Mouse (Mus musculus) liver, embryonic 12.5 days (tissue): ENCODE data around the gene Ksr1. TPM values are rescaled to one million over a fixed set of nuclear protein-coding genes. Genes with fewer than 3 reads are reported as not detected.

Source experiments
- ATAC-seq: fragments of 200-750 bp; cut with Nextera tagmentation; 2 replicates; pipeline ENCODE4 v1.8.0; 2017; ENCODE audit warnings: moderate number of reproducible peaks, mild to moderate bottlenecking, moderate library complexity
- H3K27ac ChIP-seq: fragments of 300-500 bp; sonication (generic); 2 replicates; pipeline ENCODE4 v1.5.1; 2016; ENCODE audit warnings: mild to moderate bottlenecking
- H3K27me3 ChIP-seq: fragments of 300-500 bp; sonication (generic); replicated peaks from 2 replicates; pipeline ENCODE4 v1.6.1; 2016; ENCODE audit warnings: mild to moderate bottlenecking, moderate library complexity
- H3K36me3 ChIP-seq: fragments of 300-500 bp; sonication (generic); 2 replicates; pipeline ENCODE4 v1.6.1; 2016; ENCODE audit warnings: mild to moderate bottlenecking, moderate library complexity
- H3K4me1 ChIP-seq: fragments of 300-500 bp; sonication (generic); 2 replicates; pipeline ENCODE4 v1.6.1; 2016
- H3K4me2 ChIP-seq: fragments of 300-500 bp; sonication (generic); 2 replicates; pipeline ENCODE4 v1.6.1; 2016; ENCODE audit warnings: mild to moderate bottlenecking, moderate library complexity
- H3K4me3 ChIP-seq: fragments of 300-500 bp; sonication (generic); 2 replicates; pipeline ENCODE4 v1.5.1; 2016; ENCODE audit warnings: mild to moderate bottlenecking, moderate library complexity
- H3K9ac ChIP-seq: fragments of 300-500 bp; sonication (generic); 2 replicates; pipeline ENCODE4 v1.6.1; 2016; ENCODE audit warnings: mild to moderate bottlenecking, moderate library complexity
- H3K9me3 ChIP-seq: fragments of 300-500 bp; sonication (generic); replicated peaks from 2 replicates; pipeline ENCODE4 v1.6.1; 2016; ENCODE audit warnings: mild to moderate bottlenecking, moderate library complexity
- WGBS: fragments of 180-500 bp; shearing (Covaris S2); methylation state at CpG from one replicate; pipeline ENCODE4 v1.1.7; 2016; ENCODE audit not compliant: insufficient replicate concordance; 5-methylcytosine and 5-hydroxymethylcytosine counted together
- polyA plus RNA-seq: library from polyadenylated mRNA; unstranded; fragments of >200 nt; fragmentation: Nextera tagmentation; extraction: Ambion mirVana; gene quantifications from 2 replicates; pipeline ENCODE4 v1.2.1, GENCODE M21; 2016

The Ksr1 gene
- polyA plus RNA-seq, 1 experiment from 2014 or later: 3.1 TPM

- H3K9ac ChIP-seq: peak overlapping the region; percentile 90
- WGBS: 1% methylated on average over 61 of the region's 62 CpGs
- no peaks in the 10 kb centered on the region for H3K27me3 ChIP-seq
- H3K4me1 ChIP-seq: peaks cover 55% of the 10 kb centered on the region
- H3K4me2 ChIP-seq: peak overlapping the region; percentile 97
- ATAC-seq: peak; percentile 22
- no peaks in the 10 kb centered on the region for H3K9me3 ChIP-seq
- H3K36me3 ChIP-seq: no peaks in the 10 kb centered on the region
- H3K27ac ChIP-seq: peak overlapping the region; percentile 80
- peak overlapping the region; percentile 87 for H3K4me3 ChIP-seq
These were observed 633 bp downstream of the Ksr1 start for GRCm38 (mm10) chr11:79145283-79146265.

- Histone ChIP-seq H3K4me3 (peak overlapping the region; percentile 87), H3K27me3 (no peaks in the 10 kb centered on the region), H3K9me3 (no peaks in the 10 kb centered on the region), H3K36me3 (no peaks in the 10 kb centered on the region), H3K27ac (no peak overlapping the region), H3K4me2 (peak overlapping the region; percentile 97), H3K9ac (no peak overlapping the region), H3K4me1 (peaks cover 58% of the 10 kb centered on the region)
- WGBS: 77% methylated on average over 1 of the region's 1 CpGs
- no peak for ATAC-seq
These were observed 1.5 kb downstream of the Ksr1 start for GRCm38 (mm10) chr11:79144741-79145140.

GRCm38 (mm10) chr11:79144043-79144591 is 2.1 kb downstream of the Ksr1 start:
- Histone ChIP-seq H3K4me3 (no peak overlapping the region), H3K36me3 (no peaks in the 10 kb centered on the region), H3K27ac (no peak overlapping the region), H3K27me3 (no peaks in the 10 kb centered on the region), H3K9me3 (no peaks in the 10 kb centered on the region), H3K4me1 (peaks cover 58% of the 10 kb centered on the region), H3K4me2 (peak overlapping the region; percentile 97), H3K9ac (no peak overlapping the region; the same call in 1 of the 2 replicates)
- WGBS: 68% methylated on average over 2 of the region's 2 CpGs
- no peak for ATAC-seq

GRCm38 (mm10) chr11:79143322-79143721 is 2.9 kb downstream of the Ksr1 start:
- Histone ChIP-seq H3K27ac (no peak overlapping the region), H3K27me3 (no peaks in the 10 kb centered on the region), H3K9ac (no peak overlapping the region), H3K9me3 (no peaks in the 10 kb centered on the region), H3K4me3 (no peak overlapping the region), H3K4me1 (peaks cover 66% of the 10 kb centered on the region), H3K4me2 (no peak overlapping the region), H3K36me3 (no peaks in the 10 kb centered on the region)
- WGBS: 78% methylated on average over 3 of the region's 3 CpGs
- no peak for ATAC-seq

DNA sequence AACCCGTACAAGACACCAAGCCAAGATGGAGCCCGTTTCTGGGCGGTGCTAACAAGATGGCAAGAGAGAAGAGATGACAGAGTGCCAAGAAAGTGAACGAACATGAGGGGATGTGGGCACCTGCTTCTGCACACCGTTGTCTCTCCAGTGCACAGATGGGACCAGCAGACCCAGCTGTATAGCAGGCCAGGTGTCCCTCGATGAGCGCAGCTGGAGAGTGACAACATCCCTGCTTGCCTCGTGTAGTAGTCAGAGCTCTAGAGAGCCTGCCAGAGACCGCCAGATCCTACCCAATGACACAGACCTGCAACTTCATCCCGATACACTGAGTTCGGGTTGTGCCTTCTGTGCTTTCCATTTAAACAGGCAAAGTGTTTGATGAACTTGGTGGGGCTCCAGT is 3.8 kb downstream of the Ksr1 start:
- no peak overlapping the region for H3K4me3 ChIP-seq
- H3K27me3 ChIP-seq: no peaks in the 10 kb centered on the region
- no peak overlapping the region for H3K27ac ChIP-seq
- H3K9ac ChIP-seq: no peak overlapping the region
- 76% methylated on average over 11 of the region's 11 CpGs for WGBS
- H3K4me2 ChIP-seq: no peak overlapping the region
- no peaks in the 10 kb centered on the region for H3K9me3 ChIP-seq
- peaks cover 66% of the 10 kb centered on the region for H3K4me1 ChIP-seq
- no peak for ATAC-seq
- no peaks in the 10 kb centered on the region for H3K36me3 ChIP-seq

GRCm38 (mm10) chr11:79141235-79142109 is 4.7 kb downstream of the Ksr1 start:
- H3K4me2 ChIP-seq: peak overlapping the region; percentile 5
- H3K36me3 ChIP-seq: no peaks in the 10 kb centered on the region
- no peaks in the 10 kb centered on the region for H3K9me3 ChIP-seq
- H3K27me3 ChIP-seq: no peaks in the 10 kb centered on the region
- no peak for ATAC-seq
- WGBS: 38% methylated on average over 11 of the region's 11 CpGs
- H3K4me3 ChIP-seq: no peak overlapping the region
- H3K27ac ChIP-seq: peak overlapping the region; percentile 51; the same call in 1 of the 2 replicates
- H3K9ac ChIP-seq: 0 out of 2 replicates have a peak overlapping the region, but pooled peaks have one; percentile 8
- peaks cover 63% of the 10 kb centered on the region for H3K4me1 ChIP-seq

- no peak overlapping the region for H3K4me3 ChIP-seq
- H3K27ac ChIP-seq: no peak overlapping the region
- peaks cover 66% of the 10 kb centered on the region for H3K4me1 ChIP-seq
- H3K27me3 ChIP-seq: no peaks in the 10 kb centered on the region
- H3K9me3 ChIP-seq: no peaks in the 10 kb centered on the region
- no peaks in the 10 kb centered on the region for H3K36me3 ChIP-seq
- no peak overlapping the region for H3K9ac ChIP-seq
- WGBS: 78% methylated on average over 6 of the region's 6 CpGs
- no peak for ATAC-seq
- H3K4me2 ChIP-seq: no peak overlapping the region
These were observed 5.7 kb downstream of the Ksr1 start for GRCm38 (mm10) chr11:79140511-79140888.

- no peak for ATAC-seq
- Histone ChIP-seq H3K4me2 (no peak overlapping the region), H3K4me1 (peaks cover 66% of the 10 kb centered on the region), H3K9ac (no peak overlapping the region), H3K9me3 (no peaks in the 10 kb centered on the region), H3K27ac (no peak overlapping the region), H3K27me3 (no peaks in the 10 kb centered on the region), H3K4me3 (no peak overlapping the region), H3K36me3 (no peaks in the 10 kb centered on the region)
- 79% methylated on average over 11 of the region's 11 CpGs for WGBS
These were observed 6.2 kb downstream of the Ksr1 start for GRCm38 (mm10) chr11:79139878-79140510.

GRCm38 (mm10) chr11:79138621-79139020 is 7.6 kb downstream of the Ksr1 start:
- Histone ChIP-seq H3K27ac (no peak overlapping the region), H3K4me1 (peaks cover 66% of the 10 kb centered on the region)
- ATAC-seq: no peak

DNA sequence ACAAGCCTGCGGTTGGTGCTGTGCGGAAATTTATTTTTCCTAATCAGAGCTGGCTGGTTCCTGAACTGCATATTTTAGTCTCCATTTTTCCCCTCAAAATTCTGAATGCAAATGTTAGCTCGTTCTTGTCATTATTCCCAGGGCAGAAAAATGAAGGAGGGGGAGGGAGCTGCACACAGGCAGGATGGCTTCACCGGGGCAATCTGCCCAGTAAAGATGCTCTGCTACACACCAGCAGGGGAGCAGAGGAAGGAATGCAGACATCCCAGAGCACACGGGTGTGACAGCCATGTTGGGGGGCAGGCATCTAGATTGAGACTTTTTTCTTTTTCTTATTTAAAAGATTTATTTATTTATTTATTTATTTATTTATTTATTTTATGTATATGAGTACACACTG is 9.0 kb downstream of the Ksr1 start:
- H3K4me1 ChIP-seq: peaks cover 66% of the 10 kb centered on the region

More at GRCm38 (mm10) chr11:79138621-79139020, 7.6 kb downstream of the Ksr1 start:
- no peaks in the 10 kb centered on the region for H3K36me3 ChIP-seq
- H3K27me3 ChIP-seq: no peaks in the 10 kb centered on the region
- H3K4me2 ChIP-seq: no peak overlapping the region
- H3K9me3 ChIP-seq: no peaks in the 10 kb centered on the region
- WGBS: 72% methylated on average over 6 of the region's 6 CpGs
- H3K9ac ChIP-seq: no peak overlapping the region
- H3K4me3 ChIP-seq: no peak overlapping the region

GRCm38 (mm10) chr11:79135685-79136360 is 10.4 kb downstream of the Ksr1 start:
- 30% methylated on average over 7 of the region's 7 CpGs for WGBS
- Histone ChIP-seq H3K4me1 (peaks cover 61% of the 10 kb centered on the region), H3K36me3 (no peaks in the 10 kb centered on the region), H3K27ac (peak overlapping the region; percentile 27; the same call in 1 of the 2 replicates), H3K4me3 (no peak overlapping the region), H3K27me3 (no peaks in the 10 kb centered on the region), H3K9ac (no peak overlapping the region), H3K4me2 (no peak overlapping the region), H3K9me3 (no peaks in the 10 kb centered on the region)
- ATAC-seq: no peak

More for the DNA sequence above, 9.0 kb downstream of the Ksr1 start:
- H3K27ac ChIP-seq: no peak overlapping the region
- no peaks in the 10 kb centered on the region for H3K27me3 ChIP-seq
- no peaks in the 10 kb centered on the region for H3K9me3 ChIP-seq
- 76% methylated on average over 5 of the region's 5 CpGs for WGBS
- no peak overlapping the region for H3K4me2 ChIP-seq
- H3K4me3 ChIP-seq: no peak overlapping the region
- no peaks in the 10 kb centered on the region for H3K36me3 ChIP-seq
- H3K9ac ChIP-seq: no peak overlapping the region
- no peak for ATAC-seq
